Mouse (Mus musculus): Measurements from ENCODE around the gene Nrcam. TPM values are rescaled to one million over a fixed set of nuclear protein-coding genes. Genes with fewer than 3 reads are reported as not detected.

Gene Nrcam
- total and polyA plus RNA-seq, 3 experiments: 0.05 to 0.33 (median 0.13) TPM

DNA sequence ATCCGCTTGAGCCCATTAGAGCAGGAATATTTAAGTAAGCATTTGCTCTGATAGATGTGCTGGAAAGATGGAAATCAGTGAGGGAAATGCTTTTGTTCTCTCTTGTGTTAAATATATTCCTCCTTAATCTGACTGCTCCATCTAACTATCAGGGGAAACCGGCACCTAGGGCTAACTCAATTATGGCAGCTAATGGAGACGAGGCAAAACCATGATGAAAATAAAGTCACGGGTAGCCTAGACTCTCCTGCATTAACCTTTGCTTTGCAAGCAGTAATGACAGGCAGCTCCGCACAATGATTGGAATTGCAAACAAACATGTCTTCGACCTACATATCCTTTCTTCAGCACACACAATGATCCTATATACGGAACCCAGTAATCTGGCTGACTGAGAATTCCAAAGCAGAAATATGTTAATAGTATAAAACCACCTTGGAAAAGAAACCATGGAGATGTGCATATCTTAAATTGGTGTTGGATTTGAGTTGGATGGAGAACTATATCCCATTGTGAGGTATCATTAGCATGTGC is 205.5 kb downstream of the Nrcam start:
- H3K9ac ChIP-seq (ENCODE audit: insufficient read depth, low read depth): no peak overlapping the region
- peaks cover 0 to 8% of the 10 kb centered on the region in 2 experiments; a peak in 1 of 4 replicates for H3K4me1 ChIP-seq (ENCODE audit: control insufficient read depth in 1 of 2, insufficient read depth in 2 of 2)
- H3K27ac ChIP-seq (ENCODE audit: insufficient read depth, low read depth): no peak overlapping the region
- DNase-seq (ENCODE audit: extremely low read depth): no peak
- H3K9me3 ChIP-seq (replicated peaks; ENCODE audit: low read length): no peaks in the 10 kb centered on the region
- TF ChIP-seq RCOR1 (conservative IDR thresholded peaks at IDR 0.05; ENCODE audit: low read depth, low read length) (no peak), NRF1 (IDR thresholded peaks at IDR 0.05; ENCODE audit: low read depth, low read length) (no peak), USF2 (conservative IDR thresholded peaks at IDR 0.05; ENCODE audit: low read depth, low read length) (no peak), ZNF384 (IDR thresholded peaks at IDR 0.05; ENCODE audit: low read depth, low read length) (no peak), MYC (IDR thresholded peaks at IDR 0.05; ENCODE audit: low read depth, low read length) (no peak), NELFE (IDR thresholded peaks at IDR 0.05; ENCODE audit: low read depth, low read length) (no peak), MAZ (IDR thresholded peaks at IDR 0.05; ENCODE audit: low read depth, low read length) (no peak), ELF1 (IDR thresholded peaks at IDR 0.05; ENCODE audit: low read depth, low read length) (no peak), BHLHE40 (IDR thresholded peaks at IDR 0.05; ENCODE audit: low read depth, low read length) (no peak), TCF12 (IDR thresholded peaks at IDR 0.05; ENCODE audit: low read depth, low read length) (no peak), HCFC1 (IDR thresholded peaks at IDR 0.05; ENCODE audit: low read depth, low read length) (no peak), UBTF (IDR thresholded peaks at IDR 0.05; ENCODE audit: low read depth, low read length) (no peak), MAX (IDR thresholded peaks at IDR 0.05; ENCODE audit: low read length) (no peak), CHD2 (IDR thresholded peaks at IDR 0.05; ENCODE audit: low read length) (no peak), TBP (conservative IDR thresholded peaks at IDR 0.05; ENCODE audit: low read depth, low read length) (no peak)
- H3K27me3 ChIP-seq (replicated peaks): no peaks in the 10 kb centered on the region
- dilution Hi-C loops (cut with MboI; ENCODE audit: extremely low pct_ligation_motif_present, extremely low pct_unique_long_range_greater_than_20kb, low sequenced_read_pairs) (no loop called here), in situ Hi-C loops (cut with MboI; ENCODE audit: low pct_ligation_motif_present, low pct_unique_long_range_greater_than_20kb, low sequenced_read_pairs) (loop anchor here (25.0 kb wide), 1 partner anchor 222 kb away; no protein-coding TSS in a partner anchor)
- no peaks in the 10 kb centered on the region for H3K79me2 ChIP-seq (replicated peaks; ENCODE audit: control insufficient read depth, extremely low read depth, insufficient read depth, poor library complexity, severe bottlenecking)
- H3K4me3 ChIP-seq (replicated peaks in 1 of 3; ENCODE audit: low read depth in 2 of 3, low read length in 2 of 3, poor library complexity in 1 of 3): no peak overlapping the region
- no peak overlapping the region for H3K4me2 ChIP-seq (ENCODE audit: insufficient read depth, low read depth, poor library complexity, severe bottlenecking)
- no peaks in the 10 kb centered on the region for H3K36me3 ChIP-seq (replicated peaks in 1 of 2; ENCODE audit: control insufficient read depth in 1 of 2, insufficient read depth in 1 of 2, low read length in 1 of 2)

DNA sequence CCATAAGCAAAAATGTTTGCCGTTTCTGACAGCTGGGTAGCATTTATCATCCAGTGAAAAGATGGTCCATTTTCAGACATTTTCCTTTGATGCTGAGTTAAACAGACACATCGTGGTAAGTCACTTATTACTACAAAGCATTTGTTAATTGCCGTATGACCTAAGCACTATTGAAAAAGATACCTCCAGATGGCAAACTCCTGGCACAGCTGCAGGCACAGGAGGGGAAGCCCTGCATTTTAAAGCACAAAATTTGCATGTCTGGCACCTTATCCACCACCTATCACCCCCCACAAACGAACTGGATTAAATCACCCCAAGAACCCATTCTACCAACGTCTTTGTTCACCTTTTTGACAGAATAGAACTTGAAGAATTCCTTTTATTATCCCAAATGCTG is 206.9 kb downstream of the Nrcam start:
- peak; percentile 16 for DNase-seq (ENCODE audit: extremely low read depth)
- H3K9ac ChIP-seq (ENCODE audit: insufficient read depth, low read depth): no peak overlapping the region
- peaks cover 0 to 8% of the 10 kb centered on the region in 2 experiments; a peak in 1 of 4 replicates for H3K4me1 ChIP-seq (ENCODE audit: control insufficient read depth in 1 of 2, insufficient read depth in 2 of 2)
- TF ChIP-seq GABPA (IDR thresholded peaks at IDR 0.05; ENCODE audit: insufficient replicate concordance, low read depth, low read length) (no peak), RCOR1 (conservative IDR thresholded peaks at IDR 0.05; ENCODE audit: low read depth, low read length) (no peak), ZC3H11A (IDR thresholded peaks at IDR 0.05; ENCODE audit: low read depth, low read length) (no peak), USF1 (IDR thresholded peaks at IDR 0.05; ENCODE audit: low read depth, low read length) (no peak), NELFE (IDR thresholded peaks at IDR 0.05; ENCODE audit: low read depth, low read length) (no peak), NRF1 (IDR thresholded peaks at IDR 0.05; ENCODE audit: low read depth, low read length) (no peak), POLR2AphosphoS2 (IDR thresholded peaks at IDR 0.05; ENCODE audit: low read depth, low read length) (no peak), POLR2A (IDR thresholded peaks at IDR 0.05; ENCODE audit: low read depth, low read length) (no peak), USF2 (conservative IDR thresholded peaks at IDR 0.05; ENCODE audit: low read depth, low read length) (no peak), PAX5 (IDR thresholded peaks at IDR 0.05; ENCODE audit: low read length) (no peak), ELF1 (IDR thresholded peaks at IDR 0.05; ENCODE audit: low read depth, low read length) (no peak), MAX (IDR thresholded peaks at IDR 0.05; ENCODE audit: low read length) (no peak), JUND (conservative IDR thresholded peaks at IDR 0.05; ENCODE audit: low read depth, low read length) (no peak)
- no peaks in the 10 kb centered on the region for H3K36me3 ChIP-seq (replicated peaks in 1 of 2; ENCODE audit: control insufficient read depth in 1 of 2, insufficient read depth in 1 of 2, low read length in 1 of 2)
- no peak overlapping the region for H3K4me2 ChIP-seq (ENCODE audit: insufficient read depth, low read depth, poor library complexity, severe bottlenecking)
- dilution Hi-C loops (cut with MboI; ENCODE audit: extremely low pct_ligation_motif_present, extremely low pct_unique_long_range_greater_than_20kb, low sequenced_read_pairs) (no loop called here), in situ Hi-C loops (cut with MboI; ENCODE audit: low pct_ligation_motif_present, low pct_unique_long_range_greater_than_20kb, low sequenced_read_pairs) (loop anchor here (25.0 kb wide), 1 partner anchor 223 kb away; no protein-coding TSS in a partner anchor)
- H3K79me2 ChIP-seq (replicated peaks; ENCODE audit: control insufficient read depth, extremely low read depth, insufficient read depth, poor library complexity, severe bottlenecking): no peaks in the 10 kb centered on the region
- no peak overlapping the region for H3K4me3 ChIP-seq (replicated peaks in 1 of 3; ENCODE audit: low read depth in 2 of 3, low read length in 2 of 3, poor library complexity in 1 of 3)
- no peaks in the 10 kb centered on the region for H3K27me3 ChIP-seq (replicated peaks)
- no peak overlapping the region for H3K27ac ChIP-seq (ENCODE audit: insufficient read depth, low read depth)
- H3K9me3 ChIP-seq (replicated peaks; ENCODE audit: low read length): no peaks in the 10 kb centered on the region
